Mouse (Mus musculus): ENCODE data around the gene Rnf212b. TPM values are rescaled to one million over a fixed set of nuclear protein-coding genes. Genes with fewer than 3 reads are reported as not detected.

Gene Rnf212b
- polyA plus RNA-seq, 1 experiment from 2014 or later = not detected

DNA sequence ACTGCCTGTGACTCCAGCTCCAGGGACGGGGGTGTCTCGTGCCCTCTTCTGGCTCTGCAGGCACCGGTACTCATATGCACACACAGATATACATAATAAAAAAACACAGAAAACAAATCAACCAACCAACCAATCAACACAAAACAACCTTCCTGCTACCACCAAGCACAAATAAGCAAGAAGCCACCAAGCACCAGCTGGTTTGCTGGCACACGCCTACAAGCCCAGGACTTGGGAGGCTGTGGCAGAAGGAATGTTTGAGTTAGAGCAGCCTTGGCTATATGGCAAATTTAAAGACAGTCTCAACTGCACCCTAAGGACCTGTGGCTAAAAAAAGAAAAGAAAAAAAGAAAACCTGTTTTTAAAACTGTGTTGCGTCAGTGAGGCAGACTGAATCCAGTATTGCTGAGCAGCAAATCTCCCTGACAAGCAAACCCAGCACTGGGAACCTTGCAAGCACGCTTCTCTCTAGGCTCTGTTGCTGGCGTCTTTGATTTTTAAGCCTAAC lies 38.4 kb upstream of the Rnf212b start:
- H3K4me3 ChIP-seq (ENCODE audit: low read depth, low read length) = no peak overlapping the region
- DNase-seq (no peak), ATAC-seq (no peak)
- no peaks in the 10 kb centered on the region for H3K9me3 ChIP-seq (ENCODE audit: low read length)
- H3K4me1 ChIP-seq (ENCODE audit: insufficient read depth) = peaks cover 2% of the 10 kb centered on the region; the same call in 1 of the 2 replicates
- no peaks in the 10 kb centered on the region for H3K36me3 ChIP-seq (replicated peaks; ENCODE audit: insufficient read depth, low read length)
- 86% methylated on average over 7 of the region's 7 CpGs for WGBS (ENCODE audit: insufficient replicate concordance)
- no peak overlapping the region for H3K4me2 ChIP-seq (ENCODE audit: low read depth, low read length)
- H3K27me3 ChIP-seq (ENCODE audit: insufficient read depth, low read length) = peaks cover 8% of the 10 kb centered on the region
- H3K27ac ChIP-seq (ENCODE audit: low read depth) = no peak overlapping the region
- TF ChIP-seq CTCF (IDR thresholded peaks at IDR 0.05; ENCODE audit: low read depth) (no peak), EP300 (IDR thresholded peaks at IDR 0.05; ENCODE audit: low read depth) (no peak)
- H3K9ac ChIP-seq (replicated peaks) = no peak overlapping the region

DNA sequence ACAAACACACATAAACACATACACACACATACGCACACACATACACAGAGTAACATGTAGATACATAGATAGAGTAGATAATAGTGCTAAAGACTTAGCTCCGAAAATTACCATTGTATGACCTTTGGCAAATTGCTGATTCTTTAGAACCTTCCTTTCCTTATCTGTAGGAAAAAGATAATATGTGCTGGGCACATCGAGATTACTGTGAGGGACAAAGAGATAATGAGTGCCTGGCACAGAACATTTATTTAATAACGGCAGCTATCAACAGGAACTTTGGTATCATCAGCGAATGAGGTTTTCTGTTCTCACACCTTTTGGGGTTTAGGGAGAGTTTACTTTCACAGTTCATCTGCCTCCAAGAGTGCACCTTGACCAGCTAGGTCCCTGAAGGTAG lies 37.2 kb upstream of the Rnf212b start:
- ATAC-seq (no peak), DNase-seq (no peak)
- H3K4me1 ChIP-seq (ENCODE audit: insufficient read depth) = peaks cover 10% of the 10 kb centered on the region
- H3K36me3 ChIP-seq (replicated peaks; ENCODE audit: insufficient read depth, low read length) = no peaks in the 10 kb centered on the region
- H3K9ac ChIP-seq (replicated peaks) = no peak overlapping the region
- 60% methylated on average over 5 of the region's 5 CpGs for WGBS (ENCODE audit: insufficient replicate concordance)
- TF ChIP-seq EP300 (IDR thresholded peaks at IDR 0.05; ENCODE audit: low read depth) (no peak), CTCF (IDR thresholded peaks at IDR 0.05; ENCODE audit: low read depth) (no peak)
- H3K4me3 ChIP-seq (ENCODE audit: low read depth, low read length) = no peak overlapping the region
- no peaks in the 10 kb centered on the region for H3K9me3 ChIP-seq (ENCODE audit: low read length)
- H3K27ac ChIP-seq (ENCODE audit: low read depth) = no peak overlapping the region
- H3K27me3 ChIP-seq (ENCODE audit: insufficient read depth, low read length) = peaks cover 18% of the 10 kb centered on the region
- no peak overlapping the region for H3K4me2 ChIP-seq (ENCODE audit: low read depth, low read length)

DNA sequence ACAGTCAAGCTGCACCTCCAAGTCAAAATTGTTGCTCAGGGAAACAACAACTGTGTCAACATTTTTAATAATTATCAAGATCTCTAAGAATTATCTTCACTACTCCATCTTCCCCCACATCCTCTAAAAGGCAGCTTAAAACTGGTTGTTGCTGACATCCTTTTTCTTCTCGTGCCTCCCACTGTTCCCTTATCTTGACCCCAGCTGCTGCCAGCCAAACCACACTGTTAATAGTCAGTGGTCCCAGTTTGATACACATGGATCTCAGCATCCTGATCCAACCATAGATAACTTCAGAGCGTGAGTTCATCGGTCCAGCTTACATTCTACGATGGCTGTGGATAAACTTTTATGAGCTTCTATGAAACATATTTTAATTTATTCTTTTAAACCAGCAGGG lies 36.0 kb upstream of the Rnf212b start:
- no peak overlapping the region for H3K4me3 ChIP-seq (ENCODE audit: low read depth, low read length)
- ATAC-seq (no peak), DNase-seq (no peak)
- H3K4me1 ChIP-seq (ENCODE audit: insufficient read depth) = peaks cover 10% of the 10 kb centered on the region
- H3K9me3 ChIP-seq (ENCODE audit: low read length) = no peaks in the 10 kb centered on the region
- WGBS (ENCODE audit: insufficient replicate concordance) = 41% methylated on average over 4 of the region's 4 CpGs
- no peak overlapping the region for H3K27ac ChIP-seq (ENCODE audit: low read depth)
- H3K9ac ChIP-seq (replicated peaks) = no peak overlapping the region
- H3K27me3 ChIP-seq (ENCODE audit: insufficient read depth, low read length) = peaks cover 25% of the 10 kb centered on the region
- TF ChIP-seq CTCF (IDR thresholded peaks at IDR 0.05; ENCODE audit: low read depth) (no peak), EP300 (IDR thresholded peaks at IDR 0.05; ENCODE audit: low read depth) (no peak)
- H3K4me2 ChIP-seq (ENCODE audit: low read depth, low read length) = no peak overlapping the region
- no peaks in the 10 kb centered on the region for H3K36me3 ChIP-seq (replicated peaks; ENCODE audit: insufficient read depth, low read length)

DNA sequence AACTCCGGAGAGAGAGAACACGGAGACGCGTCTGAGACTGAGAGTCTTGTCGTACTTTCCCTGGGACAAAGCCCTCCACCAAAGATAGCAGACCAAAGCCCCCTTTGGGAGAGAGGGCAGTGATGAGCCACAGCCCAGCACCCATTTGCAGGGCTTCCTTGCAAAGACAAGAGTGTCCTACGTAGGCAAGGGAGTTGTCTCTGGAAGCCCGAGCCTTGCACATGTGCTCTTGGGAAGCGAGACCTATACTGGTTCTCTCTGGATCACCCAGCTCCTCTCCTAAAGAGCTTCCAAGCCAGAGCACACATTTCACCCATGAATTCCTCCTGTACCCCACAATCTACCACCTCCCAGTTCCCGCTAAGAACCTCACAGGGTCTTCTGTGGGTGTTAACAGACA lies 33.9 kb upstream of the Rnf212b start:
- ATAC-seq (no peak), DNase-seq (no peak)
- no peak overlapping the region for H3K4me3 ChIP-seq (ENCODE audit: low read depth, low read length)
- no peak overlapping the region for H3K27ac ChIP-seq (ENCODE audit: low read depth)
- H3K4me2 ChIP-seq (ENCODE audit: low read depth, low read length) = no peak overlapping the region
- H3K9me3 ChIP-seq (ENCODE audit: low read length) = no peaks in the 10 kb centered on the region
- no peak overlapping the region for H3K9ac ChIP-seq (replicated peaks)
- 81% methylated on average over 9 of the region's 9 CpGs for WGBS (ENCODE audit: insufficient replicate concordance)
- H3K27me3 ChIP-seq (ENCODE audit: insufficient read depth, low read length) = peaks cover 33% of the 10 kb centered on the region
- H3K4me1 ChIP-seq (ENCODE audit: insufficient read depth) = peaks cover 10% of the 10 kb centered on the region
- H3K36me3 ChIP-seq (replicated peaks; ENCODE audit: insufficient read depth, low read length) = no peaks in the 10 kb centered on the region
- TF ChIP-seq CTCF (IDR thresholded peaks at IDR 0.05; ENCODE audit: low read depth) = no peak
- no peak for TF ChIP-seq EP300 (IDR thresholded peaks at IDR 0.05; ENCODE audit: low read depth)

DNA sequence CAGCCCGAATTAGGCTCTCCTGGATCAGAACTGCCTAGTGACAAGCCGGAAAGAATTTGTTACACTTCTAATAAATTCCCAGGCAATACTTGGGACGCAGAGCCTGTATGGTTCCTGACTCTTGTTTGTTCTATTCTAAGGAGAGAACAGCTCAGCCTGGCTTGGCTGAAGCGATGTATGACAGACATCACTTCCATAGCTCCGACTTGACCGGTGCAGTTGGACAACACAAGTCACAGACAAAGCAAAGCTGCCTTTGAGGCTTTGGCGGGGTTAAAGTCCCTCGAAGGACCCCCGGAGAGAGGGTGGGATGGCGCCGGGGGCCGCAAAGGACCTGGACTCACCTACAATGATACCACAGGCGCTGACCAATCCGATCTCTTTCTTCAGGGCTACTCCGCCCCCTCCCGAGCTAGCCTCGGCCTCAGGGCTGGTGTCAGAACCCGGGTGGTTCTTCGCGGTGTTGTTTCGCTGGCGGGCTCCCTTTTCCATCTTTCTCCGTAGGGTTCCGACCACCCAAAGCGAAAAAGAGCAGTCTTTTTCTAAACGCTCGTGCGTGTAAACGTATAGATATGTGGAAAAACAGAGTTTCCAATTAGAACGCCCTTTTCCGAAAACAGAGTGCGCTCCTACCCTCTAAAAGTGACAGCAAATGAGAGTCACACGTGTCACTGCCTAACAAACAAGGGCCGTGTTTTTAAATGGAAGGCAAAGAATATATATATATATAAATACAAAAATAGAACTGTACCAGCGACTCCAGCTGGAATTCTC lies 32.9 kb upstream of the Rnf212b start:
- Histone ChIP-seq H3K9ac (replicated peaks) (peak overlapping the region; percentile 47), H3K27me3 (ENCODE audit: insufficient read depth, low read length) (peaks cover 33% of the 10 kb centered on the region)

DNA sequence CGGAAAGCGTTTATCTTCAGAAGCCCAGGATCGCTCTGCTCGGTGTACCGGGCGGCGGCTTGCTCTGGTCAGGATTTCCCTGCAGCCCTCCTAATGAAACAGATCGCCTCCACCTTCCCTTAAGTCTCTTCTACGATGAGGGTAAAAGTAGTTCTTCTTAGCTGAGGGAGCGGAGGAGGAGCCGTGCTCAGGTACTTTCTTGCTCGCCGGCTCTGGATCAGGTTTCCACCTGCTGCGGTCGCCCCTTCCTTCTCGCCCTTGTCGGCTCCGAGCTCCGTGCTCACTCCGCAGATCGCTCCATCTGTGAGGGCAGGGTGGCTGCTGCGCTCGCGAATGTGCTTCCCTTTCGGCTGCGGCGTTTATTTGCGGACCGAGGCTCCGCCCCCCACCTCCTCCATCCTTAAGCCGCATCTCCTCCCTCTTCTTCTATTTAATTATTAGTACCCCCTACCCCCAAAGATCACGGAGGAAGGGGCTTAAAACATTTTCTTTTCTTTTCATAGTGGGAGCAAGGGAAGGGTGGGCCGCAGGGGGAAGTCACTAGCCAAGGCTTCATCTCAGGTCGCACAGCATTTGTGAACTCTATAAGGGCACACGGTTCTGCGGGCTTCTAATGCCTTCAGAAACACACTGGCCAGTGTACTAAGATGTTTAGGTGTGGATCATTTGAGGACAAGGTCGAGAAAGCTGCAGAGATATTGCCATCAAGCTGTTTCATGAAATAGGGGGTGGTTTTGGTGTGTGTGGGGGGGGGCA lies 32.2 kb upstream of the Rnf212b start, which contains the start of gene Slc7a8:
TSS of gene Slc7a8 (minus strand) at position 337 of the 756 bp plus-strand sequence.
- peak; percentile 48 for DNase-seq
- no peaks in the 10 kb centered on the region for H3K36me3 ChIP-seq (replicated peaks; ENCODE audit: insufficient read depth, low read length)
- peaks cover 33% of the 10 kb centered on the region for H3K27me3 ChIP-seq (ENCODE audit: insufficient read depth, low read length)
- peak within 1 kb of the TSS; percentile 86 for H3K4me2 ChIP-seq (ENCODE audit: low read depth, low read length)
- H3K9ac ChIP-seq (replicated peaks) = peak within 1 kb of the TSS; percentile 47
- ATAC-seq = no peak
- TF ChIP-seq CTCF (IDR thresholded peaks at IDR 0.05; ENCODE audit: low read depth) = no peak
- H3K9me3 ChIP-seq (ENCODE audit: low read length) = no peaks in the 10 kb centered on the region
- H3K4me3 ChIP-seq (ENCODE audit: low read depth, low read length) = peak within 1 kb of the TSS; percentile 56
- peaks cover 12% of the 10 kb centered on the region for H3K4me1 ChIP-seq (ENCODE audit: insufficient read depth)
- no peak within 1 kb of the TSS for H3K27ac ChIP-seq (ENCODE audit: low read depth)
- 3% methylated on average over 37 of the region's 37 CpGs for WGBS (ENCODE audit: insufficient replicate concordance)

More for the DNA sequence above, 32.9 kb upstream of the Rnf212b start:
- Histone ChIP-seq H3K27ac (ENCODE audit: low read depth) (no peak overlapping the region), H3K4me3 (ENCODE audit: low read depth, low read length) (peak overlapping the region; percentile 56), H3K9me3 (ENCODE audit: low read length) (no peaks in the 10 kb centered on the region), H3K4me1 (ENCODE audit: insufficient read depth) (peaks cover 10% of the 10 kb centered on the region), H3K36me3 (replicated peaks; ENCODE audit: insufficient read depth, low read length) (no peaks in the 10 kb centered on the region), H3K4me2 (ENCODE audit: low read depth, low read length) (peak overlapping the region; percentile 86)
- peak; percentile 42 for DNase-seq
- WGBS (ENCODE audit: insufficient replicate concordance) = 5% methylated on average over 35 of the region's 35 CpGs
- 0 out of 2 replicates have a peak, but pooled peaks have one; percentile 41 for ATAC-seq
- TF ChIP-seq CTCF (IDR thresholded peaks at IDR 0.05; ENCODE audit: low read depth) = no peak
- TF ChIP-seq EP300 (IDR thresholded peaks at IDR 0.05; ENCODE audit: low read depth) = no peak
